Mouse (Mus musculus): ENCODE measurements at regions not wholly inside any gene's neighbourhood (a gene's known extent, or its start where the extent isn't known, plus 50 kb on each side); places are given as distances from the start of the nearest gene placed in this dataset.

GRCm38 (mm10) chr11:7620320-7620719 is 406.6 kb upstream of the Igfbp3 start:
- H3K4me1 ChIP-seq (ENCODE audit: control insufficient read depth, insufficient read depth, low read length): no peaks in the 10 kb centered on the region
- 60% methylated on average over 6 of the region's 6 CpGs for WGBS
- DNase-seq: no peak
- no peak overlapping the region for H3K9ac ChIP-seq (ENCODE audit: low read depth, low read length)
- no peak overlapping the region for H3K27ac ChIP-seq
- no peaks in the 10 kb centered on the region for H3K79me2 ChIP-seq (replicated peaks; ENCODE audit: control insufficient read depth, insufficient read depth, low read length)
- no peaks in the 10 kb centered on the region for H3K27me3 ChIP-seq (ENCODE audit: control insufficient read depth, insufficient read depth, low read length)
- H3K36me3 ChIP-seq (ENCODE audit: control insufficient read depth, insufficient read depth, low read length): no peaks in the 10 kb centered on the region
- intact Hi-C loops (cut with DNase I): no loop called here
- TF ChIP-seq EP300 (IDR thresholded peaks at IDR 0.05; ENCODE audit: insufficient read depth, low read depth, low read length) (no peak), CTCF (IDR thresholded peaks at IDR 0.05) (no peak), POLR2A (IDR thresholded peaks at IDR 0.05; ENCODE audit: insufficient read depth, low read depth, low read length) (no peak)
- no peak overlapping the region for H3K4me3 ChIP-seq

GRCm38 (mm10) chr11:7610752-7611151 is 397.0 kb upstream of the Igfbp3 start:
- Histone ChIP-seq H3K79me2 (replicated peaks; ENCODE audit: control insufficient read depth, insufficient read depth, low read length) (no peaks in the 10 kb centered on the region), H3K27ac (no peak overlapping the region), H3K36me3 (ENCODE audit: control insufficient read depth, insufficient read depth, low read length) (no peaks in the 10 kb centered on the region), H3K27me3 (ENCODE audit: control insufficient read depth, insufficient read depth, low read length) (no peaks in the 10 kb centered on the region), H3K9ac (ENCODE audit: low read depth, low read length) (no peak overlapping the region), H3K4me3 (no peak overlapping the region), H3K4me1 (ENCODE audit: control insufficient read depth, insufficient read depth, low read length) (no peaks in the 10 kb centered on the region)
- 65% methylated on average over 2 of the region's 2 CpGs for WGBS
- no peak for TF ChIP-seq CTCF (IDR thresholded peaks at IDR 0.05)
- TF ChIP-seq EP300 (IDR thresholded peaks at IDR 0.05; ENCODE audit: insufficient read depth, low read depth, low read length): no peak
- no peak for TF ChIP-seq POLR2A (IDR thresholded peaks at IDR 0.05; ENCODE audit: insufficient read depth, low read depth, low read length)
- intact Hi-C loops (cut with DNase I): no loop called here
- no peak for DNase-seq

GRCm38 (mm10) chr11:7609921-7610320 is 396.2 kb upstream of the Igfbp3 start:
- no peaks in the 10 kb centered on the region for H3K36me3 ChIP-seq (ENCODE audit: control insufficient read depth, insufficient read depth, low read length)
- TF ChIP-seq POLR2A (IDR thresholded peaks at IDR 0.05; ENCODE audit: insufficient read depth, low read depth, low read length) (no peak), CTCF (IDR thresholded peaks at IDR 0.05) (no peak), EP300 (IDR thresholded peaks at IDR 0.05; ENCODE audit: insufficient read depth, low read depth, low read length) (no peak)
- H3K79me2 ChIP-seq (replicated peaks; ENCODE audit: control insufficient read depth, insufficient read depth, low read length): no peaks in the 10 kb centered on the region
- intact Hi-C loops (cut with DNase I): no loop called here
- peak in 1 of 2 experiments; percentile 10 for DNase-seq
- H3K4me1 ChIP-seq (ENCODE audit: control insufficient read depth, insufficient read depth, low read length): no peaks in the 10 kb centered on the region
- H3K4me3 ChIP-seq: no peak overlapping the region
- H3K27me3 ChIP-seq (ENCODE audit: control insufficient read depth, insufficient read depth, low read length): no peaks in the 10 kb centered on the region
- H3K27ac ChIP-seq: no peak overlapping the region
- no peak overlapping the region for H3K9ac ChIP-seq (ENCODE audit: low read depth, low read length)

GRCm38 (mm10) chr11:7606652-7607051 is 392.9 kb upstream of the Igfbp3 start:
- intact Hi-C loops (cut with DNase I): no loop called here
- 36% methylated on average over 7 of the region's 7 CpGs for WGBS
- Histone ChIP-seq H3K9ac (ENCODE audit: low read depth, low read length) (no peak overlapping the region), H3K79me2 (replicated peaks; ENCODE audit: control insufficient read depth, insufficient read depth, low read length) (no peaks in the 10 kb centered on the region), H3K27ac (no peak overlapping the region), H3K4me1 (ENCODE audit: control insufficient read depth, insufficient read depth, low read length) (no peaks in the 10 kb centered on the region), H3K4me3 (no peak overlapping the region), H3K27me3 (ENCODE audit: control insufficient read depth, insufficient read depth, low read length) (no peaks in the 10 kb centered on the region), H3K36me3 (ENCODE audit: control insufficient read depth, insufficient read depth, low read length) (no peaks in the 10 kb centered on the region)
- DNase-seq: no peak
- no peak for TF ChIP-seq EP300 (IDR thresholded peaks at IDR 0.05; ENCODE audit: insufficient read depth, low read depth, low read length)
- TF ChIP-seq CTCF (IDR thresholded peaks at IDR 0.05): no peak
- no peak for TF ChIP-seq POLR2A (IDR thresholded peaks at IDR 0.05; ENCODE audit: insufficient read depth, low read depth, low read length)

- 73% methylated on average over 4 of the region's 4 CpGs for WGBS
- DNase-seq: no peak
- H3K79me2 ChIP-seq (replicated peaks; ENCODE audit: control insufficient read depth, insufficient read depth, low read length): no peaks in the 10 kb centered on the region
- intact Hi-C loops (cut with DNase I): no loop called here
- no peaks in the 10 kb centered on the region for H3K4me1 ChIP-seq (ENCODE audit: control insufficient read depth, insufficient read depth, low read length)
- no peak overlapping the region for H3K9ac ChIP-seq (ENCODE audit: low read depth, low read length)
- H3K27ac ChIP-seq: no peak overlapping the region
- TF ChIP-seq POLR2A (IDR thresholded peaks at IDR 0.05; ENCODE audit: insufficient read depth, low read depth, low read length) (no peak), CTCF (IDR thresholded peaks at IDR 0.05) (no peak), EP300 (IDR thresholded peaks at IDR 0.05; ENCODE audit: insufficient read depth, low read depth, low read length) (no peak)
- no peaks in the 10 kb centered on the region for H3K27me3 ChIP-seq (ENCODE audit: control insufficient read depth, insufficient read depth, low read length)
- H3K36me3 ChIP-seq (ENCODE audit: control insufficient read depth, insufficient read depth, low read length): no peaks in the 10 kb centered on the region
- no peak overlapping the region for H3K4me3 ChIP-seq
Observed at GRCm38 (mm10) chr11:7592010-7592409, 378.3 kb upstream of the Igfbp3 start.

- intact Hi-C loops (cut with DNase I): no loop called here
- Histone ChIP-seq H3K27ac (no peak overlapping the region), H3K4me1 (ENCODE audit: control insufficient read depth, insufficient read depth, low read length) (no peaks in the 10 kb centered on the region), H3K79me2 (replicated peaks; ENCODE audit: control insufficient read depth, insufficient read depth, low read length) (no peaks in the 10 kb centered on the region), H3K36me3 (ENCODE audit: control insufficient read depth, insufficient read depth, low read length) (no peaks in the 10 kb centered on the region), H3K9ac (ENCODE audit: low read depth, low read length) (no peak overlapping the region), H3K4me3 (no peak overlapping the region), H3K27me3 (ENCODE audit: control insufficient read depth, insufficient read depth, low read length) (no peaks in the 10 kb centered on the region)
- WGBS: 82% methylated on average over 2 of the region's 2 CpGs
- no peak for DNase-seq
- TF ChIP-seq CTCF (IDR thresholded peaks at IDR 0.05) (no peak), EP300 (IDR thresholded peaks at IDR 0.05; ENCODE audit: insufficient read depth, low read depth, low read length) (no peak), POLR2A (IDR thresholded peaks at IDR 0.05; ENCODE audit: insufficient read depth, low read depth, low read length) (no peak)
Observed at GRCm38 (mm10) chr11:7583296-7583695, 369.6 kb upstream of the Igfbp3 start.

Data from heart, adult 2 months (tissue).